Mouse (Mus musculus) kidney, postnatal 25 days (tissue): ENCODE measurements around the gene Samt3.

Experiments used
- DNase-seq, 2 experiments: peaks; one replicate each; pipeline ENCODE4 v3.0.0; 2021; ENCODE audit warnings: mixed read lengths in 2 of 2

Samt3 gene

DNA sequence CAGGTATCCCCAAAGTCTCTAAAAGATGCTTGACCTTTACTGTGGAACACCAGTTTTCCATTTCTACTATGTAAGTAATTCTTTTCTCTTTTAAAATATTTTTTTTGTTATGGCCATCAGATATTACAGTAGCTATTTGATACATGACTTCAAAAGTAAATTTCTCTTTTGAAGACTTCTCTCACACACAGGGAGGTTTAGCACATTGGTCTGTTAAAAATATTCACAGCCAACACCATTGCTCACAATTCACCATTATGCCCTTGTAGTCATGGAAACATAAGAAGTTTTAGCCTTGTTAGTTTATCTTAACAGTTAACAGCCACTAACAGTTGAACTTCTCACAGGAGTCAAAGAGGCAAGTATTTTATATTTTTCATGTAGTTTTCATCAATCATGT, at the start of gene Samt3:
Gene Samt3 (plus strand): TSS at position 301 of the 400 bp plus-strand sequence.
- DNase-seq, result no peak

DNA sequence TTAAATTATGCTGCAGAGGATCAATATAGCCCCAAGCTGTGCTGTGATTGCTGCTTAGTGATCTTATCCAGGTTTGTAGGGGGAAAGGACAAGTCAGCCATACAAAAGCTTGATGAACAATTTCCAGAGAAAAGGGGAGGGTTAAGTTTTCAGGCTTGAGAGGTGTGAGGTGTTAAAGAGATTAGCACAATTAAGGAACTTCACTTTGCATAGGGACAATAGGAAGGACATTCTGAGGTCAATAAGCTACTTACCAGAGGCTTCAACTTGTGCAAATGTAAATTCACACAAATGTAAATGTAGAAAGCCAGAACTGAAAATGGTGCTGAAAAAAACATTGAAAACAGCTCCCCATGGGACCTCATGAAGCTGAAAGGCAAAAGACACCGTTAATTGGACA, 27.4 kb upstream of the Samt3 start:
- DNase-seq, result no peak

DNA sequence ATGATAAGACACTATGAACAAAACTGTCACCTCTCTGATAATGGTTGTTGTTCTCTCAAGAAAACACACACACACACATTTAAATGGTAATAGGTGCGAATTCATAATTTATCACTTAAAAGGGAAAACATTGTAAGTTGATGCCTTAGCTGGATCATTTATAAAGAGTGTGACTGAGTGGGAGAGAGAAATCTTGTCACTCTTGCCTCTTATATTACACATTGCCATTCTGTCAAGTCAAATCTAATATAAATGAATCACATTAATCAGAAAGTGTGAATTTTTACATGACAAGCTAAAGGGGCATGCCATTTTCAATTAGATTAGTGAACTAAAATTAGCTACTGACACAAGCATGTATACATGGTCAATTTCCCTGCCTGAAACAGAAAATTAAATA, 44.7 kb downstream of the Samt3 start:
- DNase-seq, result no peak
